Mouse (Mus musculus) limb, embryonic 14.5 days (tissue): ENCODE measurements around the gene Atp10b. TPM values are rescaled to one million over a fixed set of nuclear protein-coding genes. Genes with fewer than 3 reads are reported as not detected.

ENCODE experiments used
- ATAC-seq: fragments of 200-750 bp; cut with Nextera tagmentation; 2 replicates; pipeline ENCODE4 v1.8.0; 2017; ENCODE audit warnings: low read depth, moderate number of reproducible peaks, moderate TSS enrichment; ENCODE audit not compliant: low FRiP score
- DNase-seq: peaks from one replicate; pipeline ENCODE4 v3.0.0-alpha.2; 2015; ENCODE audit warnings: low spot score
- H3K27ac ChIP-seq: fragments of 300-500 bp; sonication (generic); replicated peaks from 2 replicates; pipeline ENCODE4 v1.5.1; 2014; ENCODE audit warnings: low read depth, mild to moderate bottlenecking, low read length, moderate library complexity, mixed read lengths
- H3K27me3 ChIP-seq: fragments of 300-500 bp; sonication (generic); 2 replicates; pipeline ENCODE4 v1.6.1; 2014; ENCODE audit warnings: low read length, mixed read lengths; ENCODE audit not compliant: control insufficient read depth, insufficient read depth
- H3K36me3 ChIP-seq: fragments of 300-500 bp; sonication (generic); 2 replicates; pipeline ENCODE4 v1.6.1; 2014; ENCODE audit warnings: mild to moderate bottlenecking, low read length, moderate library complexity, mixed read lengths; ENCODE audit not compliant: control insufficient read depth, insufficient read depth
- H3K4me1 ChIP-seq: fragments of 300-500 bp; sonication (generic); 2 replicates; pipeline ENCODE4 v1.6.1; 2014; ENCODE audit warnings: antibody characterized with exemption, low read length, mixed read lengths; ENCODE audit not compliant: control insufficient read depth, insufficient read depth
- H3K4me2 ChIP-seq: fragments of 300-500 bp; sonication (generic); replicated peaks from 2 replicates; pipeline ENCODE4 v1.6.1; 2014; ENCODE audit warnings: low read depth, mild to moderate bottlenecking, low read length, moderate library complexity; ENCODE audit not compliant: severe bottlenecking
- H3K4me3 ChIP-seq: fragments of 300-500 bp; sonication (generic); replicated peaks from 2 replicates; pipeline ENCODE4 v1.5.1; 2014; ENCODE audit warnings: low read length
- H3K9ac ChIP-seq: fragments of 300-500 bp; sonication (generic); 2 replicates; pipeline ENCODE4 v1.6.1; 2014; ENCODE audit warnings: mild to moderate bottlenecking, low read depth, low read length, moderate library complexity; ENCODE audit not compliant: severe bottlenecking
- H3K9me3 ChIP-seq: fragments of 300-500 bp; sonication (generic); 2 replicates; pipeline ENCODE4 v1.6.1; 2016; ENCODE audit warnings: low read length; ENCODE audit not compliant: control insufficient read depth
- POLR2A ChIP-seq: fragments of 200-500 bp; IDR thresholded peaks from 2 replicates; pipeline ENCODE4 v1.8.0; 2012; ENCODE audit warnings: inconsistent platforms, mild to moderate bottlenecking, moderate library complexity, borderline replicate concordance; ENCODE audit not compliant: insufficient read depth, insufficient read length; ENCODE audit errors: extremely low read depth
- WGBS: fragments of 180-500 bp; shearing (Covaris S2); extraction: QIAGEN DNeasy Blood & Tissue Kit; methylation state at CpG from one replicate; pipeline ENCODE4 v1.1.7; 2014; 5-methylcytosine and 5-hydroxymethylcytosine counted together
- polyA plus RNA-seq, 2 experiments: library from polyadenylated mRNA; depleted of rRNA in 1 of 2; stranded (reverse) in 1 of 2; unstranded in 1 of 2; fragments of >200 nt; fragmentation: Nextera tagmentation in 1 of 2; extraction: Ambion mirVana in 1 of 2; gene quantifications; 2 replicates each; pipeline versions ENCODE4 v1.2.1 to v1.2.3; 2012 to 2014

Atp10b gene
- polyA plus RNA-seq, 2 experiments, result 1.2 to 1.9 TPM

- H3K4me3 ChIP-seq, result no peak overlapping the region
- H3K27me3 ChIP-seq, result no peaks in the 10 kb centered on the region
- no peak overlapping the region for H3K4me2 ChIP-seq
- no peak overlapping the region for H3K27ac ChIP-seq
- H3K4me1 ChIP-seq, result no peaks in the 10 kb centered on the region
- no peaks in the 10 kb centered on the region for H3K9me3 ChIP-seq
- 94% methylated on average over 6 of the region's 6 CpGs for WGBS
- no peak overlapping the region for H3K9ac ChIP-seq
- no peak for TF ChIP-seq POLR2A
- DNase-seq (no peak), ATAC-seq (no peak)
- no peaks in the 10 kb centered on the region for H3K36me3 ChIP-seq
These were observed 80.6 kb downstream of the Atp10b start for GRCm38 (mm10) chr11:43230231-43230630.

- 82% methylated on average over 7 of the region's 7 CpGs for WGBS
- Histone ChIP-seq H3K27me3 (no peaks in the 10 kb centered on the region), H3K36me3 (no peaks in the 10 kb centered on the region), H3K4me3 (no peak overlapping the region), H3K27ac (no peak overlapping the region), H3K4me1 (no peaks in the 10 kb centered on the region), H3K4me2 (no peak overlapping the region), H3K9me3 (no peaks in the 10 kb centered on the region), H3K9ac (no peak overlapping the region)
- no peak for DNase-seq
- ATAC-seq, result no peak
- TF ChIP-seq POLR2A, result no peak
These were observed 82.4 kb downstream of the Atp10b start for GRCm38 (mm10) chr11:43232073-43232472.

- WGBS, result 83% methylated on average over 8 of the region's 8 CpGs
- H3K4me1 ChIP-seq, result no peaks in the 10 kb centered on the region
- H3K4me3 ChIP-seq, result no peak overlapping the region
- no peak overlapping the region for H3K4me2 ChIP-seq
- H3K27ac ChIP-seq, result no peak overlapping the region
- no peaks in the 10 kb centered on the region for H3K9me3 ChIP-seq
- ATAC-seq, result no peak
- DNase-seq, result no peak
- H3K9ac ChIP-seq, result no peak overlapping the region
- no peak for TF ChIP-seq POLR2A
- H3K36me3 ChIP-seq, result no peaks in the 10 kb centered on the region
- H3K27me3 ChIP-seq, result no peaks in the 10 kb centered on the region
These were observed 86.8 kb downstream of the Atp10b start for GRCm38 (mm10) chr11:43236360-43237039.

GRCm38 (mm10) chr11:43239804-43240203 is 90.1 kb downstream of the Atp10b start:
- Histone ChIP-seq H3K4me2 (no peak overlapping the region), H3K9ac (no peak overlapping the region), H3K9me3 (no peaks in the 10 kb centered on the region), H3K4me3 (no peak overlapping the region), H3K4me1 (no peaks in the 10 kb centered on the region), H3K36me3 (no peaks in the 10 kb centered on the region), H3K27ac (no peak overlapping the region), H3K27me3 (no peaks in the 10 kb centered on the region)
- no peak for TF ChIP-seq POLR2A
- WGBS, result 96% methylated on average over 8 of the region's 8 CpGs
- ATAC-seq (no peak), DNase-seq (no peak)

- no peaks in the 10 kb centered on the region for H3K9me3 ChIP-seq
- no peak overlapping the region for H3K9ac ChIP-seq
- ATAC-seq, result peak; percentile 34; the same call in 1 of the 2 replicates
- no peak for TF ChIP-seq POLR2A
- peaks cover 3% of the 10 kb centered on the region; the same call in 1 of the 2 replicates for H3K4me1 ChIP-seq
- H3K36me3 ChIP-seq, result no peaks in the 10 kb centered on the region
- no peak overlapping the region for H3K4me3 ChIP-seq
- no peaks in the 10 kb centered on the region for H3K27me3 ChIP-seq
- H3K4me2 ChIP-seq, result no peak overlapping the region
- H3K27ac ChIP-seq, result no peak overlapping the region
- DNase-seq, result peak; percentile 34
- 28% methylated on average over 6 of the region's 6 CpGs for WGBS
These were observed 103.4 kb downstream of the Atp10b start for GRCm38 (mm10) chr11:43253034-43253433.
